20 mouse cellular contexts compared by ENCODE assay signal in genomic region chr1:90505599-90505998, GRCm38 (mm10).
A peak's percentile ranks its signal among the peaks of the same experiment; 100 is the strongest.
DNase-seq lines count a peak whose midpoint lies in the region; ATAC-seq lines count a peak whose summit lies in the region.
"Had no signal": no experiment of that assay in that cellular context is flagged by ENCODE, and none has a peak within 500 bp of the region (broad histone marks: within the 10 kb centered on the region; RNA-seq: fewer than 3 reads in every experiment).

No protein-coding gene starts in this region.

- 78% methylated on average over 3 of the region's 3 CpGs for WGBS in heart, embryonic 14.5 days
- WGBS in hindbrain, embryonic 12.5 days: 90% methylated on average over 3 of the region's 3 CpGs

- H3K4me1 ChIP-seq in heart, embryonic 14.5 days (ENCODE audit: control insufficient read depth in 2 of 2, insufficient read depth in 2 of 2, low read length in 2 of 2): peaks cover 9 to 10% of the 10 kb centered on the region in 2 experiments; a peak in 3 of 4 replicates
- peaks cover 6% of the 10 kb centered on the region; the same call in 1 of the 2 replicates for H3K4me1 ChIP-seq in hindbrain, embryonic 12.5 days

- H3K36me3 ChIP-seq in heart, embryonic 14.5 days (ENCODE audit: control insufficient read depth, insufficient read depth, low read length): no peaks in the 10 kb centered on the region
- H3K36me3 ChIP-seq in splenic B cell, adult 2 months (ENCODE audit: control insufficient read depth, insufficient read depth, low read length, poor library complexity, severe bottlenecking): no peaks in the 10 kb centered on the region
- H3K36me3 ChIP-seq in hindbrain, embryonic 12.5 days: no peaks in the 10 kb centered on the region
- H3K36me3 ChIP-seq: embryonic facial prominence, embryonic 12.5 days; midbrain, embryonic 12.5 days; neural tube, embryonic 15.5 days had no signal

- ATAC-seq in heart, embryonic 14.5 days (ENCODE audit: insufficient number of reproducible peaks, insufficient read depth, low FRiP score, low read depth): no peak
- ATAC-seq in hindbrain, embryonic 12.5 days (ENCODE audit: low FRiP score): no peak
- ATAC-seq: hindbrain, embryonic 16.5 days had no signal

- intact Hi-C loops in heart, postnatal 14 days (cut with DNase I): no loop called here

- no peaks in the 10 kb centered on the region for H3K27me3 ChIP-seq in heart, embryonic 14.5 days (ENCODE audit: control insufficient read depth, insufficient read depth, low read length)
- H3K27me3 ChIP-seq in splenic B cell, adult 2 months (ENCODE audit: control insufficient read depth, insufficient read depth, low read length, poor library complexity, severe bottlenecking): no peaks in the 10 kb centered on the region
- no peaks in the 10 kb centered on the region for H3K27me3 ChIP-seq in hindbrain, embryonic 12.5 days
- H3K27me3 ChIP-seq: embryonic facial prominence, embryonic 12.5 days; midbrain, embryonic 12.5 days; neural tube, embryonic 15.5 days had no signal

- H3K4me3 ChIP-seq in heart, embryonic 14.5 days (ENCODE audit: control insufficient read depth in 1 of 2, insufficient read depth in 1 of 2, low read depth in 1 of 2, low read length in 2 of 2): no peak overlapping the region
- H3K4me3 ChIP-seq in hindbrain, embryonic 12.5 days: no peak overlapping the region
- H3K4me3 ChIP-seq: embryonic facial prominence, embryonic 12.5 days; midbrain, embryonic 12.5 days; myocyte; neural tube, embryonic 15.5 days had no signal

- no peaks in the 10 kb centered on the region for H3K9me3 ChIP-seq in heart, embryonic 14.5 days (ENCODE audit: control insufficient read depth, low read length)
- H3K9me3 ChIP-seq in hindbrain, embryonic 12.5 days (replicated peaks): no peaks in the 10 kb centered on the region
- H3K9me3 ChIP-seq: embryonic facial prominence, embryonic 12.5 days; midbrain, embryonic 12.5 days; neural tube, embryonic 15.5 days had no signal

- DNase-seq in heart, postnatal 14 days: no peak
- DNase-seq in 3134 (ENCODE audit: extremely low read depth, insufficient read length, low spot score) (peak; percentile 55), 416B (ENCODE audit: low read depth) (peak; percentile 40)
- DNase-seq in splenic B cell, adult 2 months (ENCODE audit: low read depth, low spot score): peak; percentile 36
- no peak for DNase-seq in right cerebral cortex, adult 18-20 months
- no peak for DNase-seq in lung, adult 18-20 months
- DNase-seq: adrenal gland, postnatal 36 days; cerebellum, adult 8-10 months; gastrocnemius, postnatal 10 days; kidney, adult 8-10 months; kidney, postnatal 36 days; lung, embryonic 14.5 days; lung, postnatal 4 days had no signal

- peak overlapping the region; percentile 13 to 43 for H3K27ac ChIP-seq in heart, embryonic 14.5 days (replicated peaks in 1 of 2; ENCODE audit: control insufficient read depth in 1 of 2, insufficient read depth in 1 of 2, low read depth in 2 of 2, low read length in 2 of 2)
- no peak overlapping the region for H3K27ac ChIP-seq in hindbrain, embryonic 12.5 days
- H3K27ac ChIP-seq: embryonic facial prominence, embryonic 12.5 days; midbrain, embryonic 12.5 days; neural tube, embryonic 15.5 days had no signal

- no peak overlapping the region for H3K4me2 ChIP-seq in heart, embryonic 14.5 days (ENCODE audit: low read length)
- no peak overlapping the region for H3K4me2 ChIP-seq in hindbrain, embryonic 12.5 days (replicated peaks)
- H3K4me2 ChIP-seq: embryonic facial prominence, embryonic 12.5 days; lung, embryonic 14.5 days; midbrain, embryonic 12.5 days; neural tube, embryonic 15.5 days had no signal

- no peak overlapping the region for H3K9ac ChIP-seq in heart, embryonic 14.5 days (ENCODE audit: low read length)
- H3K9ac ChIP-seq in hindbrain, embryonic 12.5 days: no peak overlapping the region
- H3K9ac ChIP-seq: embryonic facial prominence, embryonic 12.5 days; lung, embryonic 14.5 days; midbrain, embryonic 12.5 days; neural tube, embryonic 15.5 days had no signal

Comparison
In these comparisons a context has a peak if more than half of its experiments do, and no peak if none do; other contexts are left out.
1. DNase-seq: peak in 3134 (single experiment), 416B (single experiment) and splenic B cell, adult 2 months (single experiment); none in heart, postnatal 14 days (0 of 2), right cerebral cortex, adult 18-20 months (single experiment) and lung, adult 18-20 months (0 of 2).